Mouse (Mus musculus): Measurements from ENCODE around the gene Tmem179b. TPM values are rescaled to one million over a fixed set of nuclear protein-coding genes. Genes with fewer than 3 reads are reported as not detected.
"Not testable (repeated sequence)": the region's sequence is repeated elsewhere in the genome, so short reads cannot be mapped to it uniquely, and the experiment has no call there.

Gene Tmem179b
- polyA plus RNA-seq, 1 experiment from 2014 or later = 50.0 TPM

DNA sequence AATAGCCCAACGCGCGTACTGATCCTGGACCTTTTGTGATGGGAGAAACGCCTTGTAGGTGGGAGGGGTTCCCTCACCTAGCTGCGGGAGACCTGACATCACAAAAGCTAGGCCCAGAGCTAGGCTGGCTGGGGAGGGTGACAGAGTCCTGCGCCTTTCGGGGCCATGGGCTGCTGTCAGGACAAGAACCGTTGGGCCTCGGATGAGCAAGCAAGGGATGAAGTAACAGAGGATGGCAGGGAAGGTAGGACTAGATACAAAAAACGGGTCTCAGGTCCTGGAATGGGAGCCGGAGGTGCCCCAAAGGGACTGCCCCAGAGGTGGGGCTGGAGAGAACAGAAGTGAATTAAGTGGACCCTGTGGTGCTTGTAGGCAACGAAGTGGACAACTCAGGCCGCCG, 33.7 kb downstream of the Tmem179b start, which contains the start of gene 1700092M07Rik:
Gene 1700092M07Rik (plus strand): TSS at position 116 of the 400 bp plus-strand sequence.
- H3K9me3 ChIP-seq (replicated peaks) = no peaks in the 10 kb centered on the region

DNA sequence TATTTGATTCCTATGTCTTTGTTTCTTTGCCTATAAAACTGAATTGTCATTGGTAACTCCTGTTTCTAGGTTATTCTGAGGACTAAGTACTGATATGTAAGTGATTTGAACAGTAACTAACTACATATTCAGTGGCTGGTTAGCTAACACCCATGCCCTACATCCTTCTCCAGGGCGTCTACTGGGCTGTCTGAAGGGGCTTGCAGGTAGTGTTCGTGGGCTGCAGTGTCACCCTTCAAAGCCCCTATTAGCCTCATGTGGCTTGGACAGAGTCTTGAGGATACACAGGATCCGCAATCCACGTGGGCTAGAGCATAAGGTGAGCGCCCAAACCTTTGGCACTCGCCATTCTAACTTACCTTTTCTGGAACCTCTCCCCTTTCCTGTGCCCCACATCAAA, 34.6 kb downstream of the Tmem179b start:
- peaks cover 38% of the 10 kb centered on the region for H3K4me1 ChIP-seq
- H3K4me3 ChIP-seq = no peak overlapping the region
- H3K27ac ChIP-seq (replicated peaks) = no peak overlapping the region
- H3K9me3 ChIP-seq (replicated peaks) = no peaks in the 10 kb centered on the region
- no peaks in the 10 kb centered on the region for H3K27me3 ChIP-seq (ENCODE audit: low read depth, poor library complexity, severe bottlenecking)
- peaks cover 62% of the 10 kb centered on the region for H3K36me3 ChIP-seq
- 91% methylated on average over 6 of the region's 6 CpGs for WGBS
- DNase-seq (ENCODE audit: low spot score) = no peak

More for the DNA sequence above, 33.7 kb downstream of the Tmem179b start, which contains the start of gene 1700092M07Rik:
- no peak for DNase-seq (ENCODE audit: low spot score)
- peaks cover 32% of the 10 kb centered on the region for H3K4me1 ChIP-seq
- WGBS = 74% methylated on average over 14 of the region's 14 CpGs
- peak within 1 kb of the TSS; percentile 93 for H3K27ac ChIP-seq (replicated peaks)
- H3K27me3 ChIP-seq (ENCODE audit: low read depth, poor library complexity, severe bottlenecking) = no peaks in the 10 kb centered on the region
- peak within 1 kb of the TSS; percentile 86 for H3K4me3 ChIP-seq
- peaks cover 72% of the 10 kb centered on the region for H3K36me3 ChIP-seq

DNA sequence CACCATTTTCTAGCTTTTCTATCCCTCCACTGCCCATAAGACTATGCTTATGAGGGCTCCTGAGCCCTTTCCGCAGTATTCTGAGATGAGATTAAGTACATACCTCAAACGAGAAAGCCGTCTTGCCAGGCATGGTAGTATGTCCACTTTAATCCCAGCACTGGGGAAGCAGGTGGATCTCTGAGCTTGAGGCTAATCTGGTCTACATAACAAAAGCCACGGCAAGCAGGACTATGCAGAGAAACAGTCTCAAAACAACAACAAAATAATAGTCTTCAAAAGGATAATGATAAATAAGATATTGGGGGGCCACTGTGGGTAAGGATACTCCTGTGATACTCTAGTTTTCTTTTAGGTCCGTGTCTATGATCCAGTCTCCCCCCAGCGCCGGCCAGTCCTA, 35.4 kb downstream of the Tmem179b start:
- 89% methylated on average over 7 of the region's 7 CpGs for WGBS
- Histone ChIP-seq H3K27me3 (ENCODE audit: low read depth, poor library complexity, severe bottlenecking) (no peaks in the 10 kb centered on the region), H3K27ac (replicated peaks) (no peak overlapping the region), H3K9me3 (replicated peaks) (no peaks in the 10 kb centered on the region), H3K4me1 (peaks cover 38% of the 10 kb centered on the region), H3K4me3 (no peak overlapping the region), H3K36me3 (peaks cover 55% of the 10 kb centered on the region)
- DNase-seq (ENCODE audit: low spot score) = no peak

DNA sequence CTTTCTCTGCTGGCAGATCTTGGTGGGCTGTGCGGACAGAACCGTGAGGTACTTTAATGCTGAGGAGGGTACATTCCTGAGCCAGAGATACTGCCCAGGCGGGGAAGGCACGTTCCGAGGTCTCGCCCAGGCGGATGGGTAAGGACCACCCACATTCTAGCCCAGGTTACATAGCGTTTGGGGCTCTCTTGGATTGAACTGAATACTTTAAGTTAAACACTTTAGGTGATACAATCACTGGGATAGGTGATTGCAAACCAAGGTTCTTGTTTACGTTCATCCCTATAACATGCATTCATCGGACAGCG, 38.2 kb downstream of the Tmem179b start:
- Histone ChIP-seq H3K36me3 (peaks cover 41% of the 10 kb centered on the region), H3K9me3 (replicated peaks) (no peaks in the 10 kb centered on the region), H3K4me3 (peak overlapping the region; percentile 87), H3K27me3 (ENCODE audit: low read depth, poor library complexity, severe bottlenecking) (no peaks in the 10 kb centered on the region), H3K4me1 (peaks cover 27% of the 10 kb centered on the region), H3K27ac (replicated peaks) (peak overlapping the region; percentile 83)
- 2% methylated on average over 11 of the region's 11 CpGs for WGBS
- no peak for DNase-seq (ENCODE audit: low spot score)

DNA sequence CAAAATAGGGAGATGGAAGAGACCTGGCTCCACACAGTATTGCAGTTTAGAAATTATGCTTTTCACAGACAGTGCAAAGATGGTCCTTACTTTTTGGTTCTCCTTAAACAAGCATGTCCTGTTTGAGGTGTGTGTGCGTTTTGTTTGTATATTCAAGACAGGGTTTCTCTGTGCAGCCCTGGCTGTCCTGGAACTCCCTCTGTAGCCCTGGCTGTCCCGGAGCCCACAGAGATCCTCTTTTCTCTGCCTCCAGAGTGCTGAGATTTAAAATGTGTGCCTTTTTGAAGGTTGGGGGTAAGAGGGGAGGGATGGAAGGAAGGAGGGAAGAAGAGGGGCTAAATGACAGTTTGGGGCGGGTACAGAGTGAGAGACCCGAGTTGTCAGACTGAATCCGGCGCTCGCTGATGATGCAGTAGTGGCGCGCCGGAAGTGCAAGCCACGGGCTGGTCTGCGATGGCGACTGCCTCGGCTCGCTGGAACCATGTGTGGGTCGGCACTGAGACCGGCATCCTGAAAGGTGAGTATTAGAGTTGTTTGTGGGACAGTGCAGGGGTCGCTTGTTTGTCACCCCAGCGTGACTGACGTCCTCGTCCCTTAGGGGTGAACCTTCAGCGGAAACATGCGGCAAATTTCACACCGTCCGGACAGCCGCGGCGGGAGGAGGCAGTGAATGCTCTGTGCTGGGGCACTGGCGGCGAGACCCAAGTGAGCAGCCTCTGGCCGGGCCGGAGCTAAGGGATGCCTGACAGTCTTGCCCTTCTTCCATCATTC, 38.7 kb downstream of the Tmem179b start, which contains the start of gene Wdr74:
Gene Wdr74 (plus strand): TSS at position 439 of the 771 bp plus-strand sequence.
- peak within 1 kb of the TSS; percentile 83 for H3K27ac ChIP-seq (replicated peaks)
- peak; percentile 91 for DNase-seq (ENCODE audit: low spot score)
- WGBS = under 1% methylated on average over 32 of the region's 32 CpGs
- peaks cover 21% of the 10 kb centered on the region for H3K4me1 ChIP-seq
- no peaks in the 10 kb centered on the region for H3K27me3 ChIP-seq (ENCODE audit: low read depth, poor library complexity, severe bottlenecking)
- peaks cover 37% of the 10 kb centered on the region for H3K36me3 ChIP-seq
- no peaks in the 10 kb centered on the region for H3K9me3 ChIP-seq (replicated peaks)
- H3K4me3 ChIP-seq = peak within 1 kb of the TSS; percentile 87

DNA sequence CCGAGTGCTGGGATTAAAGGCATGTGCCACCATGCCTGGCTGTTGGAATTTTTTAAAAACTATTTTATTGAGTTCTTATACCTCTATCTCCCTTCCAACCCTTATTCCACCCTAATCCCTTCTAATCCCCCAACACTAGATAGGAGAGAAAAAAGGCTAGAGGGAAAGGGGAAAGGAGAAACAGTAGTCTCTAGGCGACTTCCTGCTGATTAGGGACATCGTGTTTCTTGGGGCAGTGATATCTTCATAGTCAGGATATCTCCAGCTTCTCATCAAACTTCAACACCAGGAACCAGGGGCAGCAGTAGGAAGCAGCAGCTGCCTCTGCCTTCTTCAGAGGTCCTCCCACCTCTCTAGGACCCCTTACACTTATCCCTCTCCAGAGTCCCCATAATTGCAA, 39.9 kb downstream of the Tmem179b start:
- H3K4me1 ChIP-seq = peaks cover 17% of the 10 kb centered on the region
- 72% methylated on average over 3 of the region's 3 CpGs for WGBS
- DNase-seq (ENCODE audit: low spot score) = no peak
- no peaks in the 10 kb centered on the region for H3K27me3 ChIP-seq (ENCODE audit: low read depth, poor library complexity, severe bottlenecking)
- H3K9me3 ChIP-seq (replicated peaks) = no peaks in the 10 kb centered on the region
- peaks cover 24% of the 10 kb centered on the region for H3K36me3 ChIP-seq
- no peak overlapping the region for H3K27ac ChIP-seq (replicated peaks)
- H3K4me3 ChIP-seq = no peak overlapping the region

DNA sequence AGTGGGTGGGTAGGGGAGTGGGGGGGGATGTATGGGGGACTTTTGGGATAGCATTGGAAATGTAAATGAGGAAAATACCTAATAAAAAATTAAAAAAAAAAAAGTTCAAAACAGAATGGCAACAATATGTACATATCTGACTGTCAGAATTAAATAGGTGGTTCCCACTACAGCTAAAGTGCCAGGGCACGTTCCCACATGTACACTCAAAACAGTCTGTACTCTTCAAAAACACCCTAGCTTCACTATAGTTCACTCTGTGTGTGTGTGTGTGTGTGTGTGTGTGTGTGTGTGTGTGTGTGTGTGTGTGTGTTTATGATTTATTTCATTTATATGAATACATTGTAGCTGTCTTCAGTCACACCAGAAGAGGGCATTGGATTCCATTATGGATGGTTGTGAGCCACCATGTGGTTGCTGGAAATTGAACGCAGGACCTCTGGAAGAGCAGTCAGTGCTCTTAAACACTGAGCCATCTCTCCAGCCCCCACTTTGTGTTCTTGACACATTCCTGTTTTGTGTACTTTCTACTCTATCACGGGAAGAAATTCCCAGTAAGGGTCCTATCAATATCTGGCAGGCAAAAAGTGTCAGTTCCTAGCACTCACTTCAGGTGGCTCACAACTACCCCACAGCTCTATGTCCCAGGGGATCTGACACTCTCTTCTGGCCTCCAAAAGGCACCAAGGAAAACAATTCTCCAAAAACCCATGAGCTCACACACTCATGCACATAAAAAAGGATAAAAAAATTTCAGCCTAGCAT, 45.8 kb downstream of the Tmem179b start:
- 57% methylated on average over 3 of the region's 3 CpGs for WGBS
- Histone ChIP-seq H3K4me1 (peaks cover 21% of the 10 kb centered on the region), H3K36me3 (peaks cover 31% of the 10 kb centered on the region)
- H3K9me3 ChIP-seq (replicated peaks); DNase-seq (ENCODE audit: low spot score); H3K27me3 ChIP-seq (ENCODE audit: low read depth, poor library complexity, severe bottlenecking); H3K4me3 ChIP-seq; H3K27ac ChIP-seq (replicated peaks): not testable (repeated sequence)

DNA sequence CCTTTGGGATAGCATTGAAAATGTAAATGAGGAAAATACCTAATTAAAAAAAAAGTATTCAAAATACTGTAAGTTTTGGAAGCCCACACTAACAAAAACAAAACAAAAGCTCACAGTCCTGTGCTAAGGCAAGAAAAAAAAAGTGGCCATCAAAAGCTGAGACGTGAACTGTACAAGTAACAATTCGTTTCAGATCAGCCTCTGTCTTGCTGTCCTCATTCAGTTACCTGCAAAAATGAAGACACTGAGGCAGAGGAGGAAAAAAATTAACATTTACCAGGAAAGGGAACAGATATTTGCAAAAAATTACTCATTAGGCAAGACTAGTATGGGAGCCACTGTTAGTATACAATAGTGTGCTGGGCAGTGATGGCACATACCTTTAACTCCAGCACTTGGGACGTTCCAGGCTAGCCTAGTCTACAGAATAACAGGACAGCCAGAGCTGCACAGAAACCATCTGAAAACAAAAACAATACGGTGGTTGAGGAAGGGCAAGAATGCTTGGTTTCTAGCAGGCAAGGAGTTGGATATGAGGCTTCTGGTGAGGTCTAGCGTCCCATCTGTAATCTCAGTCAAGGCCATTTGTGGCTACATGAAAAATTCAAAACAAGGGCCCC, 46.7 kb downstream of the Tmem179b start:
- peak; percentile 29 for DNase-seq (ENCODE audit: low spot score)
- 30% methylated on average over 5 of the region's 5 CpGs for WGBS
- no peak overlapping the region for H3K4me3 ChIP-seq
- no peaks in the 10 kb centered on the region for H3K9me3 ChIP-seq (replicated peaks)
- no peaks in the 10 kb centered on the region for H3K27me3 ChIP-seq (ENCODE audit: low read depth, poor library complexity, severe bottlenecking)
- H3K36me3 ChIP-seq = peaks cover 31% of the 10 kb centered on the region
- H3K27ac ChIP-seq (replicated peaks) = no peak overlapping the region
- peaks cover 21% of the 10 kb centered on the region for H3K4me1 ChIP-seq

DNA sequence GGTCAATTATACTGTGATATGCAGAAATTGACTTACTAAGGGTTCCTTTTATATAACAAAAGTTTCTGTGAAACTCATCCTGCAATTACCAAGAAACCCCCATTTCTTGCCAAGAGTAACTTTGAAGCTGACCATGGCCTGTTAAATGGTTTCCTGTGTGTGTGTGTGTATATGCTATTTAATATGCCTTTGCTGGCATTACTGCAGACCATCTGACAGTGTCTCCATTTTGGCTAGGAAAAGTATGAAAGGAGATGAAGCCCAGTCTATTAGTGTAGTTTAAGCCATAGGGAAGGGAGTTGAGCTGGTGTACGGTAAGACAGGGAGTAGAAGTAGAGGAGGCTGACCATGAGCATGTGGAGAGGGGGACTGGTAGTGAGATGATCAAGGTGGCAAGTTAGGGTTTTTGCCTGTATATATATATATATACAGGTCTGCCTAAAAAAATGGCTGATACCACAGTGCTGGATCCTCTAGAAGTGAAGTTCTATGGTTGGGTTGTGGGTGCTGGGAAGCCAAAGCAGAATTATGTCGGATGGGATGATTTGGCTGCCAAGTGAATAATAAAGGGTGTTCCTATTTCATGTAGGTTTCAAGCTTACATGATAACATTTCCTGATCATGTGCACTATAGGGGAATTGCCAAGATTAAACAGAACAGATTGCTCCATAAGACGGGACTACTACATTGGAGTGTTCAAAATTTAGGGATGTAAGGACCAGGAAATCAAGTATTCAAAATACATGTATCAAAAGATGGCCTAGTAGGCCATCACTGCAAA, 47.5 kb downstream of the Tmem179b start:
- Histone ChIP-seq H3K36me3 (peaks cover 31% of the 10 kb centered on the region), H3K4me3 (peak overlapping the region; percentile 86; the same call in 1 of the 2 replicates), H3K4me1 (peaks cover 29% of the 10 kb centered on the region), H3K27me3 (ENCODE audit: low read depth, poor library complexity, severe bottlenecking) (no peaks in the 10 kb centered on the region), H3K9me3 (replicated peaks) (no peaks in the 10 kb centered on the region), H3K27ac (replicated peaks) (no peak overlapping the region)
- no peak for DNase-seq (ENCODE audit: low spot score)
- 18% methylated on average over 3 of the region's 3 CpGs for WGBS

DNA sequence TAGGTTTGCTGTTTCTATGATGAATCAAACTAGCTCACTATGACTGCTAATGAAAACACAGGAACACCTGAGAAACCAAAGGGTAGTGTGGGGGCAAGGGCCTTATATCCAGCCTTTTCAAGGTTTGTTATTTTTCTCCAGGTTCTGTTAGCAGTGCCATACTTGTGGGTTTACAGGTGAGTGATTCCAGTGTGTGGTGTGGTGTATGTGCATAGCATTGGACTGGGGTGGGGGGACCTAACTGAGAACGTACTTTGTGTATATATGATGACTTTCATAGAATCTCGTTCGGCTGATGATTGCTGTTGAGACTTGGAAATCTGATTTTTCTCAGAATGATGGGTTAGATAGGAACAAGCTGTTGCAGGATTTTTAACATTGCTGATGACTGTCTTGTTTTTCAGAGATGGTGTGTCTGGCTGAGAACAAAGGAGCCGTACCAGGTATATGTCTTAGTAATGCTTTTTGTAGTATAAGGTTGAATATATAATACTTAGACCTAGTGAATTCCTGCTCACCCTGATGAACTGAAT, 49.1 kb downstream of the Tmem179b start:
- peaks cover 30% of the 10 kb centered on the region for H3K4me1 ChIP-seq
- no peaks in the 10 kb centered on the region for H3K27me3 ChIP-seq (ENCODE audit: low read depth, poor library complexity, severe bottlenecking)
- peak overlapping the region; percentile 86 for H3K4me3 ChIP-seq
- H3K36me3 ChIP-seq = peaks cover 31% of the 10 kb centered on the region
- no peaks in the 10 kb centered on the region for H3K9me3 ChIP-seq (replicated peaks)
- DNase-seq (ENCODE audit: low spot score) = no peak
- peak overlapping the region; percentile 95; the same call in 1 of the 2 replicates for H3K27ac ChIP-seq (replicated peaks)
- 60% methylated on average over 4 of the region's 4 CpGs for WGBS

DNA sequence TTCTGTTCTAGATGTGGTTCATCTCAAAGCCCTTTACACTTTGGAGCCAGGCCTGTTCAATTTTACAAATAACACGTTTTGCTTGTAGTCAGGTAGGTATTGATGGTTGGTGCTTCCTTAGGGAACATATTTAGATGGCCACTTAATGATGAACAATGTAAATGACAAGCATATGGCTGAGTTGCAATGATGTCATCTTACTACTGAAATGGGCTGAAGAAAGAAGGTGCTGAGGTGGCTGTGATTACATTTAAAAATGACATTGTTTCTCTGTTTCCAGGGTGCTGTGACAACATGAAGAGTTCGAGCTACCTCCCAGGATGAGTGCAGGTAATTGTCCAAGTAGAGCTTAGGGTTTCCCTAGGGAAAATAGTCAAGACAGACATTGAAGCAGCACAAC, 49.9 kb downstream of the Tmem179b start:
- H3K27ac ChIP-seq (replicated peaks) = peak overlapping the region; percentile 95
- 3% methylated on average over 2 of the region's 2 CpGs for WGBS
- peaks cover 30% of the 10 kb centered on the region for H3K4me1 ChIP-seq
- H3K36me3 ChIP-seq = peaks cover 31% of the 10 kb centered on the region
- H3K27me3 ChIP-seq (ENCODE audit: low read depth, poor library complexity, severe bottlenecking) = no peaks in the 10 kb centered on the region
- no peak for DNase-seq (ENCODE audit: low spot score)
- no peaks in the 10 kb centered on the region for H3K9me3 ChIP-seq (replicated peaks)
- peak overlapping the region; percentile 86 for H3K4me3 ChIP-seq

All from midbrain, embryonic 10.5 days (tissue).